Mouse (Mus musculus) kidney, embryonic 14.5 days (tissue): Measurements from ENCODE around the gene 2410004B18Rik. TPM values are rescaled to one million over a fixed set of nuclear protein-coding genes. Genes with fewer than 3 reads are reported as not detected.

Source experiments
- ATAC-seq: fragments of 200-750 bp; cut with Nextera tagmentation; 2 replicates; pipeline ENCODE4 v1.8.0; 2017; ENCODE audit warnings: moderate number of reproducible peaks, mild to moderate bottlenecking, moderate TSS enrichment, moderate library complexity; ENCODE audit not compliant: low FRiP score, low TSS enrichment
- H3K27ac ChIP-seq: fragments of 300-500 bp; sonication (generic); 2 replicates; pipeline ENCODE4 v1.5.1; 2014; ENCODE audit warnings: low read depth, mild to moderate bottlenecking, low read length, moderate library complexity, mixed read lengths
- H3K27me3 ChIP-seq: fragments of 300-500 bp; sonication (generic); 2 replicates; pipeline ENCODE4 v1.6.1; 2014; ENCODE audit warnings: mild to moderate bottlenecking, low read length; ENCODE audit not compliant: control insufficient read depth, insufficient read depth
- H3K36me3 ChIP-seq: fragments of 300-500 bp; sonication (generic); 2 replicates; pipeline ENCODE4 v1.6.1; 2014; ENCODE audit warnings: low read length, mixed read lengths; ENCODE audit not compliant: control insufficient read depth, insufficient read depth
- H3K4me1 ChIP-seq: fragments of 300-500 bp; sonication (generic); 2 replicates; pipeline ENCODE4 v1.6.1; 2014; ENCODE audit warnings: low read length, mixed read lengths; ENCODE audit not compliant: control insufficient read depth, insufficient read depth
- H3K4me2 ChIP-seq: fragments of 300-500 bp; sonication (generic); replicated peaks from 2 replicates; pipeline ENCODE4 v1.6.1; 2014; ENCODE audit warnings: low read depth, mild to moderate bottlenecking, low read length
- H3K4me3 ChIP-seq: fragments of 300-500 bp; sonication (generic); 2 replicates; pipeline ENCODE4 v1.5.1; 2014; ENCODE audit warnings: mild to moderate bottlenecking, low read length
- H3K9ac ChIP-seq: fragments of 300-500 bp; sonication (generic); 2 replicates; pipeline ENCODE4 v1.6.1; 2014; ENCODE audit warnings: low read depth, mild to moderate bottlenecking, low read length, moderate library complexity
- H3K9me3 ChIP-seq: fragments of 300-500 bp; sonication (generic); 2 replicates; pipeline ENCODE4 v1.6.1; 2016; ENCODE audit warnings: low read length; ENCODE audit not compliant: control insufficient read depth
- WGBS: fragments of 180-500 bp; shearing (Covaris S2); extraction: QIAGEN DNeasy Blood & Tissue Kit; methylation state at CpG from one replicate; pipeline ENCODE4 v1.1.7; 2014; 5-methylcytosine and 5-hydroxymethylcytosine counted together
- polyA plus RNA-seq: library from polyadenylated mRNA; unstranded; fragments of >200 nt; fragmentation: Nextera tagmentation; extraction: Ambion mirVana; gene quantifications from 2 replicates; pipeline ENCODE4 v1.2.1, GENCODE M21; 2014

The 2410004B18Rik gene
- polyA plus RNA-seq, 1 experiment from 2014 or later = 55.7 TPM

DNA sequence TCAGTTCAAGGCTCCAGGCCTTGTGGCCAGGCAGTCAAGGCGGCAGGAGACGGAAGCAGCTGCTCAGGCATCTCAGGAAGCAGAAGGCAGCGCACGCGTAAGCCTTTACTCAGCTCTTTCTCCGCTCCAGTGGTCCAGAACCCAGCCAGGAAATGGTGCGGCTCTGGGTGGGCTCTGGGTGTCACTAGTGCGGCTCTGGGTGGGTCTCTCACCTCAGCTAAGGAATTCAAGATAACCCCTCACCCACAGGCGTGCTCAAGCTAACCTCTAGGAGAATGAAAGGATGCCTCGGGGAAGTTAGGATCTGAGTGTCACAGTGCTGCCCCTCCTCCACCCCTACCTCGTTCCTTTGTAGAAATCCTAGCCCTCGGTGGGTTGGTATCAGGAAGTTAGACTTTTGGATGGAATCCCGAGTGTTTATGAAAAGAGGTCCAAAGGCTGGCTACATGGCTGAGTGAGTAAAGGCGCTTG is 31.3 kb downstream of the 2410004B18Rik start:
- H3K27ac ChIP-seq = peak overlapping the region; percentile 55; the same call in 1 of the 2 replicates
- 24% methylated on average over 14 of the region's 14 CpGs for WGBS
- peaks cover 2% of the 10 kb centered on the region for H3K9me3 ChIP-seq
- H3K27me3 ChIP-seq = 0 out of 2 replicates have a peak, but pooled peaks cover under 1% of the 10 kb centered on the region
- H3K36me3 ChIP-seq = no peaks in the 10 kb centered on the region
- H3K9ac ChIP-seq = no peak overlapping the region
- H3K4me3 ChIP-seq = no peak overlapping the region
- ATAC-seq = peak; percentile 78
- H3K4me1 ChIP-seq = 0 out of 2 replicates have a peak, but pooled peaks cover 2% of the 10 kb centered on the region
- peak overlapping the region; percentile 4; the same call in 1 of the 2 replicates for H3K4me2 ChIP-seq

- Histone ChIP-seq H3K9me3 (peaks cover 9% of the 10 kb centered on the region), H3K36me3 (no peaks in the 10 kb centered on the region), H3K9ac (no peak overlapping the region), H3K4me1 (no peaks in the 10 kb centered on the region), H3K4me3 (no peak overlapping the region), H3K27me3 (no peaks in the 10 kb centered on the region), H3K4me2 (no peak overlapping the region), H3K27ac (no peak overlapping the region)
- no peak for ATAC-seq
- 85% methylated on average over 10 of the region's 10 CpGs for WGBS
These were observed 33.7 kb downstream of the 2410004B18Rik start for GRCm38 (mm10) chr3:145971501-145971900.

- ATAC-seq = no peak
- no peak overlapping the region for H3K27ac ChIP-seq
These were observed 37.2 kb downstream of the 2410004B18Rik start for GRCm38 (mm10) chr3:145974986-145975385.

DNA sequence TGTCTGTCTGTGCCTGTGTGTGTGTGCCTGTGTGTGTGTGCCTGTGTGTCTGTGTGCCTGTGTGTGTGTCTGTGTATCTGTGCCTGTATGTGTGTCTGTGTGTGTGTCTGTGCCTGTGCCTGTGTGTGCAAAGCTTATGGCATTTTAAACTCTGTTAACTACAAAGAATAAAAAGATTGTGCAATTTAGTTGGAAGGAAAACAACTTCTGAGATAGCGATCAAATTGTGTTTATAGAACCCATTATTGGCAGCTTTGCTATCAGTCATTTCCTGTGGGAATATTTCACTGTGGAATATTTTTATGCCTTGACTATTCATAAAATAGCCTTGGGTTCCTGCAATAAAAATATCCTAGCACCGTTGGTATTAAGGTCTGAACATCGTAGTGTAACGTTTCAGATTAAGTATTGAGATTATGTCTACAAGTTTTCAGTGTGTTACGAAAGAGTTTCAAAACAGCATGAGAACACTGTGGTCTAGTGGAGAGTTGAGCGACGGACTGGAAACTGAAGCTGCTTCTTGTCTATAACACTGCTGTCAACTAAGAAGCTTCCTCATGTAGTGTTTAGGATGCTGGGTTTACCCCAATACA is 47.6 kb downstream of the 2410004B18Rik start:
- Histone ChIP-seq H3K9me3 (no peaks in the 10 kb centered on the region), H3K27me3 (peaks cover 10% of the 10 kb centered on the region), H3K9ac (no peak overlapping the region), H3K4me3 (no peak overlapping the region), H3K4me1 (0 out of 2 replicates have a peak, but pooled peaks cover 7% of the 10 kb centered on the region), H3K27ac (no peak overlapping the region), H3K36me3 (no peaks in the 10 kb centered on the region), H3K4me2 (no peak overlapping the region)
- WGBS = 78% methylated on average over 7 of the region's 7 CpGs
- ATAC-seq = no peak

More at GRCm38 (mm10) chr3:145974986-145975385, 37.2 kb downstream of the 2410004B18Rik start:
- Histone ChIP-seq H3K36me3 (no peaks in the 10 kb centered on the region), H3K9ac (no peak overlapping the region), H3K9me3 (peaks cover 9% of the 10 kb centered on the region), H3K4me2 (no peak overlapping the region), H3K27me3 (no peaks in the 10 kb centered on the region), H3K4me3 (no peak overlapping the region), H3K4me1 (no peaks in the 10 kb centered on the region)
- WGBS = 89% methylated on average over 7 of the region's 7 CpGs

DNA sequence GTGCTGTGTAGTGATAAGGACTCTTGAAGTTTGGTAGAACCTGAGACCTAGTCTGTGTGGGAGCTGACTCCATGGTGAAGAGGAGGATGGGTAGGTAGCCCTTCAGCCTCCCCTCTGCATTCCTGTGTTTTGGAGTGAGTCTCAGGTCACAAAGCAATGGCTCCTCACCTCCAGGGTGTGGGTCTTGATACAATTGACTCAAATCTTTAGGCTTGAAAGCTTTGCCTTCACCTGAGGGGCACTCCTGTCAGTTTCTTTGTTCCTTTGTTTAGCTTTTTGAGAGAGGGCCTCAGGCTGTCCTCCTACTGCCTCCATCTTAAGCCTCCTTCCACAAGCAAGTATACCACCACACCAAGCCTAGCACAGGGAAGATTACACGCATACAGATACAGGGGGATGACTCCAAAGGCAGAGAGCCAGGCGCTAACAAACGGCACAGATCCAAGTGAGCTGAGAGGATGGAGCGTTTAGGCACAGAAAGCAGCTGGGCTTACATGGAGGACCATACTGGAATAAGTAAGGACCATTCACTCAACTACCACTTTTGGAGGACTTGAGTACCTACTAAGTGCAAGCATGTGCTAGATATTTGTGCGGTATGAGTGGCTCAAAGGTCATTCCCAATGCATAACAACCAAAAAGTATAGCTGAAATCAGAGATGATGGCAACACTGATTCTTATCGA is 48.6 kb downstream of the 2410004B18Rik start:
- Histone ChIP-seq H3K9me3 (no peaks in the 10 kb centered on the region), H3K4me3 (peak overlapping the region; percentile 77), H3K36me3 (no peaks in the 10 kb centered on the region), H3K4me1 (0 out of 2 replicates have a peak, but pooled peaks cover 7% of the 10 kb centered on the region), H3K27me3 (peaks cover 10% of the 10 kb centered on the region), H3K9ac (no peak overlapping the region), H3K4me2 (no peak overlapping the region), H3K27ac (no peak overlapping the region)
- ATAC-seq = no peak
- 72% methylated on average over 6 of the region's 6 CpGs for WGBS

- ATAC-seq = peak; percentile 85
- Histone ChIP-seq H3K9me3 (no peaks in the 10 kb centered on the region), H3K9ac (peak within 1 kb of the TSS; percentile 89), H3K4me1 (0 out of 2 replicates have a peak, but pooled peaks cover 7% of the 10 kb centered on the region), H3K36me3 (no peaks in the 10 kb centered on the region), H3K4me2 (peak within 1 kb of the TSS; percentile 84), H3K4me3 (peak within 1 kb of the TSS; percentile 77), H3K27ac (peak within 1 kb of the TSS; percentile 91), H3K27me3 (peaks cover 10% of the 10 kb centered on the region)
- under 1% methylated on average over 60 of the region's 65 CpGs for WGBS
These were observed 49.6 kb downstream of the 2410004B18Rik start, which contains the start of gene Syde2 for GRCm38 (mm10) chr3:145987268-145987969. TSS of gene Syde2 (plus strand) at chr3:145987870.

DNA sequence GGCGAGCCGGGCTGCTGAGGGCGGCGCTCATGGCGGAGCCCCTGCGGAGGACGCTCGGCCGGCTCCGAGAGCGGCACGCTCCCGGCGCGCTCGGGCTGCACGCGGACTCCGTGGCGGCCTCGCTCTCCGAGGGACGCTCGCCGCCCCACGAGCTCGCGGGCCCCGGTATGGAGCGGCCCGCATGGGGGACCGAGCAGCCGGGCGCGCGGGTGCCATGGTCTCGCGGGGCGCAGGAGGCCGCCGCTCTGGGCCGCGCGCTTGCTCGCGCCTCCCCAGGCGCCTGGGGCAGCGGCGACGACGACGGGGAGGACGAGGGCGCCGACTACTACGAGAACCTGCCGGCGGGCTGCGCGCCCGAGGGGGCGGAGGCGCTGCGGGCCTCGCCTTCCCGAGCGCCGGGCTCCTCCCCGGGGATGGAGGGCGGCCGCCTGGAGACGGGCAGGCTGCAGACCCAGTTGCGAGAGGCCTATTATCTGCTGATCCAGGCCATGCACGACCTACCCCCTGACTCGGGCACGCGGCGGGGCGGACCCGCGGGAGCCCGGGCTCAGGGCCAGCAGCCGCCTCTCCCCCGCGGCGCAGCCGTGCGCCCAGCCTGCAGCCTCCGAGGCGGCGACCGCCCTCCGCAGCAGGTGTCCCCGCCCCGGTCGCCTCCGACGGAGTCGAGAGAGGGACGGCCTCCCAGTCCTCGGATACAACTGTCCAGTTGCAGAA is 50.3 kb downstream of the 2410004B18Rik start:
- Histone ChIP-seq H3K36me3 (no peaks in the 10 kb centered on the region), H3K9me3 (no peaks in the 10 kb centered on the region), H3K27ac (peak overlapping the region; percentile 91), H3K27me3 (peaks cover 10% of the 10 kb centered on the region), H3K4me1 (0 out of 2 replicates have a peak, but pooled peaks cover 12% of the 10 kb centered on the region), H3K4me2 (peak overlapping the region; percentile 84), H3K9ac (peak overlapping the region; percentile 89), H3K4me3 (peak overlapping the region; percentile 77)
- ATAC-seq = peak; percentile 83
- WGBS = under 1% methylated on average over 69 of the region's 101 CpGs
